Mouse (Mus musculus) cerebellum, postnatal 14 days (tissue): ENCODE measurements around the gene Mmp23.
"Not testable (repeated sequence)": the region's sequence is repeated elsewhere in the genome, so short reads cannot be mapped to it uniquely, and the experiment has no call there.

Experiments
- DNase-seq, 2 experiments: peaks; one replicate each; pipeline ENCODE4 v3.0.0; 2021; ENCODE audit warnings: mixed read lengths in 2 of 2

Gene Mmp23

GRCm38 (mm10) chr4:155653086-155653450, at the start of gene Mmp23:
TSS of gene Mmp23 (minus strand) at chr4:155653384.
- DNase-seq: peak in 1 of 2 experiments; percentile 72

GRCm38 (mm10) chr4:155700425-155700824, 47.2 kb upstream of the Mmp23 start:
- peak; percentile 24 to 32 for DNase-seq

GRCm38 (mm10) chr4:155696261-155697255, 43.4 kb upstream of the Mmp23 start:
- DNase-seq: peak; percentile 54 to 58

GRCm38 (mm10) chr4:155695531-155696062, 42.4 kb upstream of the Mmp23 start:
- DNase-seq: peak in 1 of 2 experiments; percentile 32

- DNase-seq: peak; percentile 75 to 78
Observed at GRCm38 (mm10) chr4:155694482-155695401, 41.6 kb upstream of the Mmp23 start.

- DNase-seq: peak; percentile 89 to 90
Observed at GRCm38 (mm10) chr4:155694111-155694481, 40.9 kb upstream of the Mmp23 start, which contains the start of gene Fndc10. TSS of gene Fndc10 (plus strand) at chr4:155694342.

GRCm38 (mm10) chr4:155692421-155692820, 39.2 kb upstream of the Mmp23 start:
- DNase-seq: no peak

GRCm38 (mm10) chr4:155690571-155691375, 37.6 kb upstream of the Mmp23 start:
- peak; percentile 99 for DNase-seq

- DNase-seq: not testable (repeated sequence)
Observed at GRCm38 (mm10) chr4:155687764-155688163, 34.6 kb upstream of the Mmp23 start.

GRCm38 (mm10) chr4:155683670-155684277, 30.6 kb upstream of the Mmp23 start:
- DNase-seq: not testable (repeated sequence)

- peak; percentile 57 to 60 for DNase-seq
Observed at GRCm38 (mm10) chr4:155675991-155676390, 22.8 kb upstream of the Mmp23 start.

- DNase-seq: no peak
Observed at GRCm38 (mm10) chr4:155672082-155672481, 18.9 kb upstream of the Mmp23 start.

GRCm38 (mm10) chr4:155670236-155670635, 17.1 kb upstream of the Mmp23 start:
- not testable (repeated sequence) for DNase-seq

GRCm38 (mm10) chr4:155669598-155670075, 16.5 kb upstream of the Mmp23 start:
- no peak for DNase-seq

GRCm38 (mm10) chr4:155668689-155669597, 15.8 kb upstream of the Mmp23 start, which contains the start of gene Mib2:
TSS of gene Mib2 (minus strand) at chr4:155669198.
- DNase-seq: peak; percentile 98

GRCm38 (mm10) chr4:155666903-155667302, 13.7 kb upstream of the Mmp23 start:
- DNase-seq: no peak

- peak in 1 of 2 experiments; percentile 32 for DNase-seq
Observed at GRCm38 (mm10) chr4:155660641-155661040, 7.5 kb upstream of the Mmp23 start.

GRCm38 (mm10) chr4:155658961-155659360, 5.8 kb upstream of the Mmp23 start:
- no peak for DNase-seq

- peak; percentile 31 to 51 for DNase-seq
Observed at GRCm38 (mm10) chr4:155656214-155656751, 3.1 kb upstream of the Mmp23 start.
